Mouse (Mus musculus): Measurements from ENCODE around the gene Oas1g.
"Not testable (repeated sequence)": the region's sequence is repeated elsewhere in the genome, so short reads cannot be mapped to it uniquely, and the experiment has no call there.

Gene Oas1g

DNA sequence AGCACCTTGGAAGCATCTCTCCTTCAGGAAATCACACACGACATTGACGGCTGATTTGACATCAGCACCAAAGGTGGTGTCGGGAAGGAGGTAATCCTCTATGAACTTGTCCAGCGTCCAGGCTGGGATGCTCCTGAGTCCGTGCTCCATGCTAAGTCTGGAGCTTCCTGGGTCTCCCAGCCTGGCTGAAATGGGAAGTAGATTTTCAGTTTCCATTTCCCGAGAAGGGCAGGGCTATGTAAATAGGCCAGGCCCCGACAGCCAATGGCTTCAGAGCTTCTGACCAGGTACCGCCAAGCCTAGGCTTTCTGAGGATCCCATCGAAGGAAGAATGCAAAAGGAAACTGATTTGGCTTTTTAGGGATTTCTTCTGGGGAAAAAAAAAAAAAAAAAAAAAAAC is at the start of gene Oas1g:
Gene Oas1g (minus strand): TSS at position 201 of the 400 bp plus-strand sequence.
- not testable (repeated sequence) for DNase-seq (ENCODE audit: low read depth)

DNA sequence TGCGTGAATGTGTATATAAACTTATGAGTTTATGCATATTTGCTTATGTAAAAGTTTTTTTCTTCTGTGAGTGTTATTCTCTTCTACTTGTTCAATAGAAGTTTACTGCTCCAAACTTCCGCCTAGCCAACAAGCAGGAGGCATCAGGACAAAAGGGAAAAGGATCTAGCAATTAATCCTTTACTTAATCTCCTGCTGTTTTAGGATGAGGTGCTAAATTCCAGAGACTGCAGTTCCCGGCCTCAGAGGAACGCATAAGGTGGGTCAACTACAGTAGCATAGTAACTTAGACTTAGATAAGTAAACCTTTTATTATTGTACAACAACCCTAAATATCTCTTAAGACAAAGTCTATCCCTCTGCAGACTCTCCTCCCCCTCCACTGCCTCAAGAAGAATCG is 46.6 kb upstream of the Oas1g start:
- DNase-seq (ENCODE audit: low read depth), result no peak

DNA sequence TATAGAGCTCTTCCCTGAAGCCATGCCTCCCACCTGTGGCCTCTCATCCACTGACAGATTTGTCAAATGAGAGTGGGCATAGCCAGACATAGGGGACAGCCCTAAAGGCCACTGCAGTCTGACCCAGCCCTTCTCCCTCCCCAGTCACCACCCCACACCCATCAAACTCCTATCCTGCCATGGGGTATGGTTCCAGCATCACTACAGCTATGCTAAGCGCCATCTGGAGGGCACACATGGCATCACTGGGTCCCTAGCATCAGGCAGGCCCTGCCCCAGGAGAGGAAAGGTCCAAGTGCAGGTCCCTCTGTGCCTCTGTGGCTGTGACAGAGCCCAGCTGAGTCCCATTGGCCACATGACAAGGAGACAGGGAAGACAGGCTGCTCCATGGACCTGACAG is 39.6 kb upstream of the Oas1g start:
- no peak for DNase-seq (ENCODE audit: low read depth)

DNA sequence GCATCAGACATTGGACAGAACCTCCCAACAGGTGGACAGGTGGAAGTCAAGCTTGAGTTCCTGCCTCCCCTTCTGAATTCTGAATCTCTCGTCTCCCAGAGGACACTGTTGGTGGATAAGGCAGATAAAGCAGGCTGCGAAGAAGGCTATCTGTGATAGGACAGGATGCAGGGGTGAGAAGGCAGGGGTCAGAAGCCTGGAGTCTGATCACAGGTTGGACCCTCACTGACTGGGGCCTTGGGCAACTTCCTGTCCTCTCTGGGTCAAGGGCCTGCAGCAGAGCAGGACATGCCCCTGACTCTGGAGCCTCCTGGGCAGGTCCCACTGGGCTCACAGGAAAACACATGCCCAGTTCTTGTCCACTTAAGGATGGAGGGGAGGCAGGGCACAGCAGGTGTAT is 38.9 kb upstream of the Oas1g start:
- DNase-seq (ENCODE audit: low read depth), result not testable (repeated sequence)

DNA sequence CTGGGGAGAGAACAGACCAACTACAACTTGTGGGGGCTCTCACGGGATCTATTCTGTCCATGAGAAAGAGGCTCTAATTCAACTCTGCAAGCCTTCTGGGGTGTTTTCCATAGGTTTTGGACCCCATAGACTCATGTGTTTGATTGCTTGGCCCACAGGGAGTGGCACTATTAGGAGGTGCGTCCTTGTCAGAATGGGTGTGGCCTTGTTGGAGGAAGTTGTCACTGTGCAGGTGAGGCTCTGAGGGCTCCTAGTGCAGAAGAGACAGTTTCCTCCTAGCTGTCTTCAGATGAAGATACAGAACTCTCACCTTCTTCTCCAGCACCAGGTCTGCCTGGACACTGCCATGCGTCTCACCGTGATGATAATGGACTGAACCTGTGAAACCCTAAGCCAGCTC is 37.1 kb upstream of the Oas1g start:
- not testable (repeated sequence) for DNase-seq (ENCODE audit: low read depth)

DNA sequence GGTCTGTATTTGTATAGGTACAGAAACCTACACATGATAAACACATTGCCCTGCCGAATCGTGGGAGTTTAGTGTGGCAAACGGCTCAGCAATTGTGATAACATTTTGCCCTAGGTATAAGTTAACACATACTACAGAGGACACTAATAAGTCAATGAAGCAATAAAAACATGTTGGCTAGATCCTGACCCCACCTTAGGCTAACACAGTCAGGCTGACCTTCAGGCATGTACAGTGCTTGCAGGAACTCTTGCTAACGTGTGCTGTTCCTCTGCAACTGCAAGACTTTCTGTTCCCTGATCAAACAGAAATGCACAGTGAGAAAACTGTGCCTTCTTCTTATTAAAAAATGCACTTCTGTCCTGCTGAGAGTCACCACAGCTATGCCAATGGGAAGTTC is 36.6 kb upstream of the Oas1g start:
- no peak for DNase-seq (ENCODE audit: low read depth)

DNA sequence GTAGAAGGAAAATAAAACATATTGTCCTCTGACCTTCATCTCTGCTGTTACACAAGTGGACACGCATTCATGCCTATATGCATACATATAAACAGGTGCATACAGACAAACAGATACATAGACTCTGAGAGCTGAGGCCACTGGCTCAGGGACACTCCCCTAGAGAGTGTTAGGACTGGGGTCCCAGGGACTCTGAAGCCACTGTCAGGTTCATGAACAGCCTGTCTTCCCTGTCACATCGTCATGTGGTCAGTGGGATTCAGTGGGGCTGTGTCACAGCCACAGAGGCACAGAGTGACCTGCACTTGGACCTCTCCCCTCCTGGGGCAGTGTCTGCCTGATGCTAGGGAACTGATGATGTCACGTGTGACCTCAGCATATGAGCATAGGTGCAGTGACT is 32.9 kb upstream of the Oas1g start:
- DNase-seq (ENCODE audit: low read depth), result no peak

DNA sequence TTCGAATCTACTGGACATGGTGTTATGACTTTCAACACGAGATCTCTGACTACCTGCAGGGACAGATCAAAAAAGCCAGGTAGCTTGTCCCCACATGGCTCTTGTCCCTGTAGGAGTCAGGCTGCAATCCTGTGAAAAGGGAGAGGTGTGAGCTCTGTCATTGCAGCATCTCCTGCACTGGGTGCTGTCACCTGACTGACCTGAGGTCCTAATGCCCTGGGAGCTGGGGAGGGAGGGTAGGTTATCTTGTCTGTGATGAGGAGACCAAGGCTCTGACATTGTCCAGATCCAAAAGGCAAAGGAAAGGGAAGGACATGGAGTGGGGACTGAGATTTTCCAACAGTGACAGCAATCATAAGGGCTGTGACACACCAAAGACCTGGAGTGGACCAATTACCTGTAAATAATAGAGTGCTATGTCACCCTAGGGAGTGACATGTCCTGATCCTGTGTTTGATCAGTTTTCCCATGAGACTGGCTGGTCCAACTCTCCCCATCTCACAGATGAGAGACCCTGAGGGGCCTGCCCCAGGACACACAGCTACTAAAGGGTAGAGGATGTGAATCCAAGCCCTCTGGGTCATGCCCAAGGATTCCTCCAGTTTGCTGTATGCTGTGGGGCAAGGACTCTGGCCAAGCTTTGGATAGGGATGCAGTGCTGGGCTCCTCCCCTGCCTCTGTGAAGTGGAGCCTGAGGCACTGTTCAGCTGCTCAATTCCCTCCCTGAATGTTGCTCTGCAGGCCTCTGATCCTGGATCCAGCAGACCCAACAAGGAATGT is 31.9 kb upstream of the Oas1g start:
- not testable (repeated sequence) for DNase-seq (ENCODE audit: low read depth)

DNA sequence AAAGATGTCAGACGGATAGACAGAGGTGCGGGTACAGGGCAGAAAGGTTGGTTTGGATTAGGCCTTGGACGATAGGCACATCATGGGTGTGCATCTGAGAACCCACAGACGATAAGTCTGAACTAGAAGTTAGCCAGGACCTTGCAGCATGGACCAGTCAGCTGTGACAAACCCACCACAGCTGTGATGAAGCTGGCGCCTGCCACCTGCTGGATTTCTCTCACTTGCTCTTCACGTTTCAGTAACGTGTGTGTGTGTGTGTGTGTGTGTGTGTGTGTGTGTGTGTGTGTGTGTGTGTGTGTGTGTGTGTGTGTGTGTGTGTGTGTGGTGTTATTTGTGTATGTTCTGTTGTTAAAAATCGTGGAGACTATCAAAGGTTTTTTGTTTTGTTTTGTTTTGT is 26.8 kb upstream of the Oas1g start, which contains the start of gene Oas1d:
Gene Oas1d (plus strand): TSS at position 333 of the 400 bp plus-strand sequence.
- DNase-seq (ENCODE audit: low read depth), result not testable (repeated sequence)

DNA sequence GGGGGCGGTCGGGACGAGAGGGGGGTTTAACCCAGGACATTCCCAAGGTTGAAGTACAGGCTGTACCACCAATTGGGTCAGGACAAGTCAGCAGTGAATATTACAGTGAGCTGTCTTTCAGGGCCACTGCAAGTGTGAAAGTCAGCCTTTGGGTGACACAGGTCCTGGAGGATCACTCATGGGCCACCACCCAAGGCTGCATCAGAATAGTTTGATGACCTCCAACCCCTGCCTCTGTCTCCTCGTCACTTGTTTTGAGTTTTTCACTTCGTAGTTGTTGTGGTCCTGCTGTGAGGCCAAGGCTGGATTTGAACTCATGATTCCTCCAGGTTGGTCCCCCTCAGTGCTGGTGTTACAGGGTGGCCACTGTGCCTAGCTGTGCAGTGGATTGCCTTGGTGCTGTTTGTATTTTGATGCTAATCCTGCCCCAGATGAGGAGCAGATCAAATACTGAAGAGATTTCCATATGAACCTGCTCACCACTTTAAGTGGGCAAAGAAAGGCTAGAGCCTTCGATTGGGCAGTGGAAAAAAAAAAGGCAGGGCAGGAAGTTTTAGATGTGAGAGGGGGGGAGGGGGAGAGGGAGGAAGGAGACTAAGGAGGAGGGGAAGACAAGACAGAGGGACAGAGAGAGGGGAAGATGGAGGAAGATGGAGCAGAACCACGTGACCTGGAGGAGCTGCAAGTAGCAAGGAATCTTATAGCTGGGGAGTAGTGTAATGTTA is 20.9 kb upstream of the Oas1g start:
- no peak for DNase-seq (ENCODE audit: low read depth)

DNA sequence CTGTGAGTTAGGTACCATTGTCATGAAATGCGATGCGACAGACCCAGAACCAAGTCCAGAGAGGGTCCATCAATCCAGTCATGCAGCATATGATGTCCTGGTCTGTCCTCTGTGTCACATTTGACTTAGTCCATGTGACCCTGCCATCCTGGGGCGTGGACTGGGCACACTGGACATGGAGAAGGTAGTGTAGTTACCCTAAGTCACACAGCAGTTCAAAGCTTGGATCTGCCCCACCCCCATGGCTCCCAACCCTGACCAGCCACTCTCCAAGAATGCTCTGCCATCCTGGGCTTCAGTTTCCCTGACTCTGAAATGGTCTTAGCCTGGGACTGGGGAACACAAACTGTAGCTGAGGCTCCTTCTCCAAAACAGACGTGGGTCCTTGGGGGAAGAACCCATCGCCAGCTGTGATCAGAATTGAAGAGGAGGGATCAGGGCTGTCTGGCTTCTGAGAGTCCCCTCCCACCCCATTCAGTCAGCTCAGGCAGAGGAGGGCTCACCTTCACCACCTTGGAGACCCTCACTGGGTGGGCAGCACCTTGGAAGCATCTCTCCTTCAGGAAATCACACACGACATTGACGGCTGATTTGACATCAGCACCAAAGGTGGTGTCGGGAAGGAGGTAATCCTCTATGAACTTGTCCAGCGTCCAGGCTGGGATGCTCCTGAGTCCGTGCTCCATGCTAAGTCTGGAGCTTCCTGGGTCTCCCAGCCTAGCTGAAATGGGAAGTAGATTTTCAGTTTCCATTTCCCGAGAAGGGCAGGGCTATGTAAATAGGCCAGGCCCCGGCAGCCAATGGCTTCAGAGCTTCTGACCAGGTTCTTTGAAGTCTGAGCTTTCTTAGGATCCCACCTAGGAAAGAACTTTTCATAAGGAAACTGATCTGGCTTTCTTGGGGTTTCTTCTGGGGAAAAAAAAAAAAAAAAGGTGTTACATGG is 19.6 kb upstream of the Oas1g start, which contains the start of gene Oas1a:
Gene Oas1a (minus strand): TSS at position 731 of the 943 bp plus-strand sequence.
- DNase-seq (ENCODE audit: low read depth), result not testable (repeated sequence)

DNA sequence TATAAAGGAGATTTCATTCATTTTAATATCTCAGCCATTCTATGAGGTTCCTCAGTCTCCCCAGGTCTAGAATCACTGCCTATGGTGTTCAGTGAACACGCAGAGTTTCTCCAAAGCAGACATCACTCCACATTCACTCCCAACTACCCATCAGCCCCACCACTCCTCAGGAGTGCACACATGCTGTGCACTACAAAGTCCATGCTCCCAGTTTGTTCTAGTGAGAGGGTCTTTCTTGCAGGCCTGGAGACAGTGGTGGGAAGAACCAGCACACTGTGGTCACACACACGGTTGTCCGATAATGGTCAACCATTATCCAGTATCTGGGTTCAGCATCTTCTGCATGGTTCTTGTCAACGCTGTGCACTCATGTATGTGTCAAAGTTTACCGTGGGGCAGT is 14.6 kb upstream of the Oas1g start:
- no peak for DNase-seq (ENCODE audit: low read depth)

DNA sequence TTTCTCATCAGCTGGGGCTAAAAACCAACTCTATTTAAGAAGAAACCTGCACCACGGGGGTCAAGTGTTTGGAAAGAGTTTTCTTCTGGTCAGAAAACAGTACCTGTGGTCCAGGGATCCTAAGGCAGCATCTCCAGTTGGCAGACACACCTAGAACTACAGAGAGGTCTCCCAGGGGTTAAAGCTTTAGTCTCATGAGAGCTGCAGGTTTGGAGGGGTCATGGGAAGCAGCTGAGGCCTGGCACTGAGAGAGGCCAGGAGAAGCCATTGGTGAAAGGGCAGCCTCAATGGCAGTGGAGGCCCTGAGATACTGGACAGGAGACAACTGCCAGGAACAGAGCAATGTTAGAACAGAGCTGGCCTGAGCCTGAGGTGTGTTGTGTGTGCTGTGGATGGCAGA is 13.3 kb upstream of the Oas1g start:
- DNase-seq (ENCODE audit: low read depth), result no peak

DNA sequence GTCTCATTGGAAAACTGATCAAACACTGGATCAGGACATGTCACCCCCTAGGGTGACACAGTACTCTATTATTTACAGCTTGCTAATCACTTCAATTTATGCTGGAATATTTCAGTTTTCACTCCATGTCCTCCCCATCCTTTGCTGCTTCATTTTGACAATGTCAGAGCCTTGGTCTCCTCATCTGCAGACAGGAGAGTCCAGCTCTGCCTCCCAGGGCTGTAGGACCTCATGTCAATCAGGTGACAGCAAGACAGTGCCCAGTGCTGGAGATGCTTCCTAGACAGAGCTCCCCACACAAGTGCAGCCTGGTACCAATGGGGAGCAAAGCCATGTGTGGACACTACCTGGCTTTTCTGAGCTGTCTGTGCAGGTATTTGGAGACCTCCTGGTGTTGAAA is 11.3 kb upstream of the Oas1g start:
- DNase-seq (ENCODE audit: low read depth), result no peak

DNA sequence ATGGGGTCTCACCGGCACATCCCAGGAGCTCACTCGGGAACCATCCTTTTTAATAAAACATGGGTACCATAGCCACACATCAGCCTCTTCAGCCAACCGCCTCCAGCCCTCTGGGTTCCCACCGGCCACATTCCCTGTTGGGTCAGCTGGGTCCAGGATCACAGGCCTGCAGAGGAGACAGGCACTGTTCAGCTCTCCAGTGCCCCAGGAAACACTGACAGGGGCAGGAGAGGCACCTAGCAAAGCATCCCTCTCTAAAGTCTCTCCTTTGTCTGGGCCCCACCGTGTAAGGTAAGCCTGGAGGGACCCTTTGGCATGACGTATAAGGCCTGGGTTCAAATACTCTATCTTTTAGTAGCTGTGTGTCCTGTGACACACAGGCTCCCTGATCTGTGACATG is 10.9 kb upstream of the Oas1g start:
- no peak for DNase-seq (ENCODE audit: low read depth)

DNA sequence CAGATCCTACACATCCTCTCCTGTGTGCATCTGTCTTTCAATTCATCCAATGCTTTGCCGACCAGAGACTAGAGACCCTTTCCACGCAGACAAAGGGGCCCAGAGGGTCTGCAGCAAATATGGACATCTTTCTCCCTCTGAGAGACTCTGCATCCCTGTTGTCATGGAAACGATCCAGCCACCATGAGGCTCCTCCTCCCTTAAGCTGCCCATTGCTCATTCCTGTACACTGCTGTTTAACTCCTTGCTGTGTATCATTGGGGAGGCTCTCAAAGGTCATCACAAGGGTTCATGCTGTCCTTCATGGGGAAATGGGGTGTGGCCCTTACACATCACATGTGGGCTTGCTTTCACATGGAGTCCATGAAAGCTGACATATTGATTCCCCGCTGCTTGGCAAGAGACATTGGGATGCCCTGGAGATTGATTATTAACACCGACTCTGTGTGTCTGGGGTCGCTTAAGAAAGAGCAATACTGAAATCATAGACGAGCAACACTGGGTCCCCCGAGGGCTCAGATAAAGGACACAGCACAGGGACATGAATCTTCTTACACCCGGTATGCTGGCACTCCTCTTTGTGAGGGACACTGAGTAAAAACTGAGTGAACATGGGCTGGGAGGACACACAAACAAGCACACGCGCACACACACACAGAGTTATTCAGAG is 8.0 kb upstream of the Oas1g start:
- DNase-seq (ENCODE audit: low read depth), result no peak

DNA sequence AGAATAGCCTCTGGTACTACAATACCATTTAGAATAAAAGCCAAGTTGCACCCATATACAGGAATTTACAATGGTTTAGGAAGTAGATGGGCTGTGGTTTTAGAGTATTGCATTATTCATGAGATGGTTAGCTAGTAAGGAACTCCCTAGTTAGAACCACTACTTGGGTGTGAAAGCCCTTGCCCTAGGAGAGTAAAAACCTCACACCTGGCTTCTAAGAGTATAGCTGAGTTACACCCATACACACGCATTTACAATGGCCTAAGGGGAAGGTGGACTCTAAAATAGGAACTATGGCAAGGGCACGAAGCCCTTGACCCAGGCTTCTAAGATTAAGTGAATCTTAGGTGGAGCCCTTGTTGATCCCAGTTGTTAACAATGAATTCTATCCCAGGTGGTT is 7.3 kb upstream of the Oas1g start:
- not testable (repeated sequence) for DNase-seq (ENCODE audit: low read depth)

DNA sequence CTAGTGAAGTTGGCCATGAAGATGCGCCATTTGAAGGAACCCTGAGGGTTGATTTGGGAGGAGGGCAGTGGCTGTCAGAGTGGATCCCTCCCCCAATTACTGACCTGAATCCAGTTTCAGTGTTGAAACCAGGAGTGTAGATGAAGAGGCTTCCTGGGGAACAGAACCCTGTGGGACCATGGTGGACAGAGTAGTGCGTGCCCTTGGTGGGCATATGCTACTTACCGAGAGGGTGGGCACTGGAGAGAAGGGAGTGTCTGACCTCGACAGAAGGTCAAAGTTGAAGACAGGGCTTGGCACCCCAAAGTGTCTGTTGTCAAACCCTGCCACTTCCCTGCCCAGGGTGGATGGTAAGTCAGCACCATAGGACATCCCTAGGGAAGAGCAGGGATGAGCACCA is 6.5 kb upstream of the Oas1g start:
- DNase-seq (ENCODE audit: low read depth), result not testable (repeated sequence)

DNA sequence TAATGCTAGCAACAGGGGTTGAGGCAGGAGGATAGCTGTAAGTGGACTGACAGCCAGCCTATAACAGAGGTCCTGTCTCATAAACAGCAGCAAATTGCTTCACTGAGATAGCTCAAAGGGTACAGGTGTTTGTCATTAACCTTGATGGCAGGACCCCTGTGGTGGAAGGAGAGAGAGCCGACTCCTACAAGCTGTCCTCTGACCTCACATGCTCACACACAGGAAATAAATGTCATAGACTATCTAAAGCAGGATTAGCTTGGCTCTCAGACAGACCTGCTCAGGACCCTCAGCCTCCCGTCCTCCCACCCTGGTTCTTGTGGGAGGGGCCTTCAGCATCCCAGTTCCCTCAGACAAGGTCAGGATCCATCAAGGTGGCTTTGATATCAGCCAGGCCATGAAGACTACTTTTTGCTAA is 4.8 kb upstream of the Oas1g start:
- no peak for DNase-seq (ENCODE audit: low read depth)

DNA sequence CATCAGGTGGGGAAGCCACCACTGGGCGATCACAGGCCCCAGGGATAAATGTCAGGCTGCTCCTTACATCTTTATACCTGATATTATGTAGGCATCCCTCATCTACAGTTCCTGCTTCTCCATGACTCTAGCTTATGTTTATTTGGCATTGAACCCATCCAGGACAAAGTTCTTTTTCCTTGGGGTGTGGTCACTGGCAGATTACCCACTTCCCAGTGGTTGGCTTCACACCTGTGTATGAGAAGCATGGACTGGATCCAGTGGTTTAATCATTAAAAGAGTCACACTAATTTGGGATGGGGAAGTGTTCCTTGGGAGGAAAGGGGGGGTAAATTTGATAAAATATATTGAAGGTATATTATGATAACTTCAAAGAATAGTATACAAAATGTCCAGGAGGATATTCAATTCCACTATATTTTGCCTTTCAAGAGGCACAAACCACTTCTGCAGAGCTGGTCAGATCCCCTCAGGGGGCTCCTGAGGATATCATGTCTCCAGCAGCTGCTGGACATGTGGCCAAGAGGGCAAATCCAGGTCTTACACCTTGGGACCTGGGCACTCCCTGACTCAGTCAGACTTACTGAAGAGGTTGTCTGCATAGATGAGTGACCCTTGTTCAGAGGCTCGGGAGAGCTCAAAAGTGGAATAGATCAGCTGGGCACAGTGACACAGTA is 4.3 kb upstream of the Oas1g start:
- not testable (repeated sequence) for DNase-seq (ENCODE audit: low read depth)

DNA sequence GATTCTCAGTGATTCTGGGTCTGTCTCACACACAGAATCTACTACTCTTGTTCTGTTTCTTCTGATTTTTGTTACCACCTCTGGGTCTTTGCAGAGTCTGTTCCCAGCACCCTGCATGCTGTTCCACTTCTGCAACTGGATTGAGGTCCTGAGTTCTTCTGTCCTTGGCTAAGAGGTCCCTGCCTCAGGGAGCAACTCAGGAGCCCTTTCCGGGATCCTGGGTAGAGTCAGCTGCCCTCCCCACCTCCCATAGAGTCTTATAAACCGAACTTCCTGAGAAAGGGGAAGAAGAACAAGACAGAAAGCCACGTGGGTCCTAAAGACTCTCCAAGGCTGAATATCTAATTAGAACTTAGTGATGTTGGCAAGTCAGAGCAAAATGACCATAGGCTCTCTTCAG is 3.6 kb upstream of the Oas1g start:
- no peak for DNase-seq (ENCODE audit: low read depth)

All from NIH3T3 (cell line).